Mouse (Mus musculus) 416B (cell line): ENCODE measurements at regions not wholly inside any gene's neighbourhood (a gene's known extent, or its start where the extent isn't known, plus 50 kb on each side); places are given as distances from the start of the nearest gene placed in this dataset.

Experiments
- DNase-seq: peaks from one replicate; pipeline ENCODE4 v3.0.0; 2011; ENCODE audit warnings: low read depth

DNA sequence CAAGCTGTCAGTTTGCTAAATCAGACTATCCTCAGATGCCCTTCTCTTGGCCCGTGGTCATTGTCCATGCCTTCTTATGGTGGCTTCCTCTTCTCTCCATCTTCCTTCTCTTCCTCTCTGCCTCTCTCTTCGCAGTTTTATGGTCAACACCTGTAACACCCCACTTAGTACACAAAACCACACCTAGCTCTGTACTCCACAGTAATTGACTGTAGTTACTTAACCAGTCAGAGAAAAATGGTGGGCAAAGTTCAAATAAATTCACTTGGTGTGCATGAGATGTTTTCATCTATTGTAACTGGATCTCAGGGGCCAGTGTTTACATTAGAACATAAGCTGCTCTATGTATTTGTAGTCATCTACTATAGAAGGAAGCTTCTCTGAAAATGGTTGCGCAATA is 807.8 kb upstream of the Cadm2 start:
- peak; percentile 26 for DNase-seq

DNA sequence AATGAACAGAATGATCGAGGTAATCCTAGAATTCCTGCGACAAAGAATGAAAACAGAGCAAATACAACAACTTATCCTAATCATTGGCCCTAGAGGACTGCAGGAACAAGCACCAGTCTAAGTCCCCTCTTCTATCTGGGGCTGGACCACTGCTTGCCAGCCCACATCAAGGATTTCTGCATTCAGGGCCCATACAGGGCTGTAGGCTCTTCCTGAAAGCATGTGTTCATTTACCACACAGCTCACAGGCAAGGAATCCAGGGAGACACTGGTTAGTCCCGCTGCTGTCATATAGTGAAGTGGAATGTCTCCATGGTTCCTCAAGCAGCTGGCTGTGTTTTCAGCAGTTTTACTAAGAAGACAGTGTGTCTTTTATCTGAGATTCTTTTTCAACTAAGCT is 806.8 kb upstream of the Cadm2 start:
- no peak for DNase-seq

DNA sequence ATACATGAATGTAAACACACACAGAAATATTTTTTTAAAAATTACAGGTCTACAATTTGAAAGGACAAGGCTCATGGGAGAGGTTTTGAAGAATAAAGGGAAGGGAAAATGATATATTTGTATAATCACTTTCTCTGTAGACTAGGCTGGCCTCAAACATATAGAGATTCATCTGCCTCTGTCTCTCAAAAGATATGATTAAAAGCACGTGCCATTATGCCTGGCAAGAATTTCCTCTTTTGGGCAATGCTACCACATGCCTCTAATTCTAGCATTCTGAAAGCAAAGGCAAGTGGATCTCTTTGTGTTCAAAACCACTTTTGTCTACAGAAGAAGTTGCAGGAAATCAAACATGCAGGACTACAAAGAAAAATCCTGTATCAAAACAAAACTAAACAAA is 804.6 kb upstream of the Cadm2 start:
- no peak for DNase-seq

DNA sequence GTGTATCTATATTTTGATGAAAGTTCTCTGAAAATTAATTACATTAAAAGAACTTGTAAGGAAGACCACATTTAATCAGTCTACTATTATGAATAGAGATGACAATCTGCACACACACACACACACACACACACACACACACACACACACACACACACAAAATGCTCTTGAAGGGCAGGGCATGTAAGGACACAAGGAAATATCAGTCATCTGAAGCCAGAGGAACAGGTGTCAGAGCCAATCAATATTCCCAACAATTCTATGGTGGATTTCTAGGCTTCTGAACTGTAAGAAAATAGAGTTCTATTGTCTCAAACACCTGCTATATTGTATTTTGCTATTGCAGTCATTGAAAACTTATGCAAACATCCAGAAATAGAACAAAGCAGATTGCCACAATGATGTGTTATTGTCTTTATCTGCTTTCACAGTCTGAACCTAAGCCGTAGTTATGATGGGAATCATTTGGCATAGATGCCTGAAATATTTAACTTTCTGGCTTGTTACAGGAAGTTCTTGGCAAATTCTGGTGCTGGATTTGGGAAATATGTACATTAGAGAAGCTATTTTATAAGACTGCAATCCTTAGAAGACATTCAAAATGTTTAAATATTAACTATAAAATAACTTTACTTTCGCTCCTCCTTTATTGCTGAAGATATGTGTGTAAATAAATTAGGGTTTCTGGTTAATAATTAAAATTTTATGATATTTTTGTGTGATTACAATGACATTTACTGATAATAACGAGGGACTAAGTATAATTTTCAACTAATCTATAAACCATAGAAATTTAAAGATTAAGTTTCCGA is 781.4 kb upstream of the Cadm2 start:
- DNase-seq, result no peak

DNA sequence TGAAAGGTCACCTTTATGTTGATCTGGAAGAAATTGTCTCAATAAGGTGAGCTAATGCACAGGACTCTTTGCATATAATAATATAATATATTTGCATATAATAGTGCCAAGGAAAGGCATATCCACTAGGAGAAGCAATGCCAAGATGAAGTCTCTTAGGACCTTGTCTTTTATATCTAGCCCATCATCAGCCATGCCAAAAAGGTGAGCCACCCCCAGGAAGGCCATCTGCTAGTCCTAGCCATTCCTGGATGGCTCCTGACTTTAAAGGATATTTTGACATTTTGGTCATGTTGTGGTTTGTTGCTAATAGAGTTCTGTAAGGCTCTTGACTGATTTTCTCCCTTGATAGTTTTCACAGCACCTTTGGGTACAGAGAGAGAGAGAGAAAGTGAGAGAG is 779.9 kb upstream of the Cadm2 start:
- no peak for DNase-seq

DNA sequence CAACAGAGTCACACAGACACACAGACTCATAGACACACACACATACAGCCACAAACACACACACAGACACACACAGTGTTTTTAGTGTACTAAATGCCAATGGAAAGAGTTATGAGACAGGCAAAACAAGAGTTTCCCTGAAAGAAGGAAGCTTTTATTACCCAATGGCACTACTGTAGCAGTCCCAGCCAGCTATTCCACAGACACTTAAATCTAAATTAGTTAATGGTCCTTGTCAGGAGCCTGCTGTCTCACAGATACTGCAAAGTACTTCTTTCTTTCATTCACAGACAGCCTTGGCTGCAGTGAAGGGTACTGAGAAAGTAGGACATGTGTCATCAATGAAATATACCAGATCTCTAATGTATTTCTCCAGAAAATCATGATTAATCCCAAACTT is 730.4 kb upstream of the Cadm2 start:
- DNase-seq, result no peak

DNA sequence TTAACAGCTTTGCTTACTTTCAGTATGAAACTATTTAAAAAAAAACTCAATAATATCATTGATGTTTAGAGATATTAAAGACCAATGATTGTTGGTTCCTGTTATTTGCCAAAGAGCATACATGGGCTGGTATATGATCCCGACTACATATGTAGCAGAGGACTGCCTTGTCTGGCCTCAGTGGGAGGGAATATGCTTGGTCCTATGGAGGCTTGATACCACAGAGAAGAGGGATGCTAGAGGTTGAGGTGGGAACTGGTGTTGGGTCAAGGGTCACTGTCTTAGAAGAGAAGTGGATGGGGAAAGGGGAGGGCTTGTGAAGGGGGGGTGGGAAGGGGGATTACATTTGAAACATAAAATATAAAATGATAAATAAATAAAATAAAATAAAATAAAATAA is 718.3 kb upstream of the Cadm2 start:
- no peak for DNase-seq
